Mouse (Mus musculus): ENCODE results near the gene Smtnl1. TPM values are rescaled to one million over a fixed set of nuclear protein-coding genes. Genes with fewer than 3 reads are reported as not detected.

Smtnl1 gene
- polyA plus RNA-seq, 1 experiment from 2014 or later: not detected

DNA sequence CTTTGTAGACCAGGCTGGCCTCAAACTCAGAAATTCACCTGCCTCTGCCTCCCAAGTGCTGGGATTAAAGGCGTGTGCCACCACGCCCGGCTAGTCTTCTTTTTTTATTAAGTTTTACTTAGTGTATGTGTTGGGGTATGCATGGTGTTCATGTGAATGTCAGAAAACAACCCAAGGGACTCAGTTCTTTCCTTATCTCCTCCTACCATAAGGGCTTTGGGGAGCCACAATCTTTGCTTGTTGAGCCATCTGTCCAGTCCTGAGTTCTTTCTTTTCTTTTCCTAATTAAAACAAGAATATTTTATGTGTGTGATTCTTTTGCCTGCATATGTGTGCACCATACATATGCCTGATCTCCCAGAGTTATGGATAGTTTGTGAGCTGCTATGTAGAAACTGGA is 29.3 kb downstream of the Smtnl1 start:
- WGBS: 88% methylated on average over 3 of the region's 3 CpGs
- H3K36me3 ChIP-seq (ENCODE audit: control insufficient read depth, insufficient read depth, low read length): no peaks in the 10 kb centered on the region
- H3K4me2 ChIP-seq (replicated peaks; ENCODE audit: low read depth, low read length): no peak overlapping the region
- no peaks in the 10 kb centered on the region; the same call in 1 of the 2 replicates for H3K9me3 ChIP-seq (ENCODE audit: control insufficient read depth, low read depth, low read length)
- no peaks in the 10 kb centered on the region for H3K27me3 ChIP-seq (ENCODE audit: control insufficient read depth, insufficient read depth, low read length)
- no peak for ATAC-seq (ENCODE audit: insufficient number of reproducible peaks, insufficient read depth, low FRiP score, low read depth)
- H3K4me1 ChIP-seq (ENCODE audit: control insufficient read depth, insufficient read depth, low read length): no peaks in the 10 kb centered on the region
- no peak overlapping the region for H3K4me3 ChIP-seq (ENCODE audit: low read depth, low read length)
- H3K27ac ChIP-seq (ENCODE audit: low read length): no peak overlapping the region
- no peak overlapping the region for H3K9ac ChIP-seq (replicated peaks; ENCODE audit: low read depth, low read length)

- no peak for ATAC-seq (ENCODE audit: insufficient number of reproducible peaks, insufficient read depth, low FRiP score, low read depth)
- WGBS: 69% methylated on average over 3 of the region's 3 CpGs
- no peaks in the 10 kb centered on the region; the same call in 1 of the 2 replicates for H3K9me3 ChIP-seq (ENCODE audit: control insufficient read depth, low read depth, low read length)
- H3K4me3 ChIP-seq (ENCODE audit: low read depth, low read length): no peak overlapping the region
- no peak overlapping the region for H3K9ac ChIP-seq (replicated peaks; ENCODE audit: low read depth, low read length)
- H3K27ac ChIP-seq (ENCODE audit: low read length): no peak overlapping the region
- H3K27me3 ChIP-seq (ENCODE audit: control insufficient read depth, insufficient read depth, low read length): no peaks in the 10 kb centered on the region
- H3K36me3 ChIP-seq (ENCODE audit: control insufficient read depth, insufficient read depth, low read length): no peaks in the 10 kb centered on the region
- H3K4me1 ChIP-seq (ENCODE audit: control insufficient read depth, insufficient read depth, low read length): no peaks in the 10 kb centered on the region
- no peak overlapping the region for H3K4me2 ChIP-seq (replicated peaks; ENCODE audit: low read depth, low read length)
These were observed 29.9 kb downstream of the Smtnl1 start for GRCm38 (mm10) chr2:84792516-84792915.

GRCm38 (mm10) chr2:84790418-84790817 is 32.0 kb downstream of the Smtnl1 start:
- Histone ChIP-seq H3K27ac (ENCODE audit: low read length) (no peak overlapping the region), H3K36me3 (ENCODE audit: control insufficient read depth, insufficient read depth, low read length) (no peaks in the 10 kb centered on the region), H3K9ac (replicated peaks; ENCODE audit: low read depth, low read length) (no peak overlapping the region), H3K27me3 (ENCODE audit: control insufficient read depth, insufficient read depth, low read length) (no peaks in the 10 kb centered on the region), H3K4me2 (replicated peaks; ENCODE audit: low read depth, low read length) (no peak overlapping the region), H3K4me3 (ENCODE audit: low read depth, low read length) (no peak overlapping the region), H3K9me3 (ENCODE audit: control insufficient read depth, low read depth, low read length) (no peaks in the 10 kb centered on the region; the same call in 1 of the 2 replicates), H3K4me1 (ENCODE audit: control insufficient read depth, insufficient read depth, low read length) (no peaks in the 10 kb centered on the region)
- no peak for ATAC-seq (ENCODE audit: insufficient number of reproducible peaks, insufficient read depth, low FRiP score, low read depth)
- 56% methylated on average over 9 of the region's 9 CpGs for WGBS

- WGBS: 70% methylated on average over 3 of the region's 3 CpGs
- no peak overlapping the region for H3K27ac ChIP-seq (ENCODE audit: low read length)
- ATAC-seq (ENCODE audit: insufficient number of reproducible peaks, insufficient read depth, low FRiP score, low read depth): no peak
- H3K4me2 ChIP-seq (replicated peaks; ENCODE audit: low read depth, low read length): no peak overlapping the region
- no peak overlapping the region for H3K4me3 ChIP-seq (ENCODE audit: low read depth, low read length)
- H3K4me1 ChIP-seq (ENCODE audit: control insufficient read depth, insufficient read depth, low read length): peaks cover 4% of the 10 kb centered on the region; the same call in 1 of the 2 replicates
- no peaks in the 10 kb centered on the region for H3K9me3 ChIP-seq (ENCODE audit: control insufficient read depth, low read depth, low read length)
- H3K36me3 ChIP-seq (ENCODE audit: control insufficient read depth, insufficient read depth, low read length): no peaks in the 10 kb centered on the region
- no peak overlapping the region for H3K9ac ChIP-seq (replicated peaks; ENCODE audit: low read depth, low read length)
- no peaks in the 10 kb centered on the region for H3K27me3 ChIP-seq (ENCODE audit: control insufficient read depth, insufficient read depth, low read length)
These were observed 34.1 kb downstream of the Smtnl1 start for GRCm38 (mm10) chr2:84788316-84788715.

DNA sequence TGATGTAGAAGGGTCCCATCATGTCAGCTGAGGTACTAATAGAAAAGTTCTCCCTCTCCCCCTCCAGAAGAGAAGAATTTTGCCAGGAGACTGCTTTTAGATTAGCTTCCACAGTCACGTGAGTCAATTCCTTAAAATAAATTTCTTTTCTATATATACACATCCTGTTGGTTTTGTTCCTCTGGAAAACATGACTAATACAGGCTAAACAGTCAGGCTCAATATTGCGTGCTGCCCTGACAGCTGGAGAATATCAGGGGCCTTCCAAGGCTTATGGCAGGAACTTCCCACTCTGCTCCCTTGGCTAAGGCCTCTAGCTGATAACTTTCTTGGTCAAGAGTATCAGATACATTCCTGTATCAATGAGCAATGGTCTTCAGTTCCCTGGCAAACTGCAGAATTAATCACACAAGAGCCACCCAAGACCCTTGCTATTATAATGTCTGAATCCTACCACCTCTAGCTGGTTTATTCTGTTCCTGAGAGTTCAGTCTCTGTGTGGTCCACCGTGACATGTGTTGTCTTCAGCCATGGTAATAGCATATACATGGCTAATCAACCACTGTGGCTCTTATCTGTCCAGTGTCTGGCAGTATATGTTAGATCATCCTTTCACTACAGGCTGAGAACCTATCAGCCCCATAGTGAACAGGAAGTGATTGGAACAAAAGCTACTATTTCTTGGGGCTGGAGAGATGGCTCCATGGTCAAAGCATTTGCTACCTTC is 38.4 kb downstream of the Smtnl1 start:
- H3K36me3 ChIP-seq (ENCODE audit: control insufficient read depth, insufficient read depth, low read length): no peaks in the 10 kb centered on the region
- H3K4me1 ChIP-seq (ENCODE audit: control insufficient read depth, insufficient read depth, low read length): peaks cover 4% of the 10 kb centered on the region; the same call in 1 of the 2 replicates
- no peaks in the 10 kb centered on the region for H3K9me3 ChIP-seq (ENCODE audit: control insufficient read depth, low read depth, low read length)
- no peak overlapping the region for H3K4me2 ChIP-seq (replicated peaks; ENCODE audit: low read depth, low read length)
- ATAC-seq (ENCODE audit: insufficient number of reproducible peaks, insufficient read depth, low FRiP score, low read depth): peak; percentile 71; the same call in 1 of the 2 replicates
- 36% methylated on average over 3 of the region's 3 CpGs for WGBS
- no peak overlapping the region for H3K9ac ChIP-seq (replicated peaks; ENCODE audit: low read depth, low read length)
- no peak overlapping the region for H3K4me3 ChIP-seq (ENCODE audit: low read depth, low read length)
- peak overlapping the region; percentile 53; the same call in 1 of the 2 replicates for H3K27ac ChIP-seq (ENCODE audit: low read length)
- no peaks in the 10 kb centered on the region for H3K27me3 ChIP-seq (ENCODE audit: control insufficient read depth, insufficient read depth, low read length)

- no peaks in the 10 kb centered on the region for H3K9me3 ChIP-seq (ENCODE audit: control insufficient read depth, low read depth, low read length)
- no peak overlapping the region for H3K9ac ChIP-seq (replicated peaks; ENCODE audit: low read depth, low read length)
- peaks cover 4% of the 10 kb centered on the region; the same call in 1 of the 2 replicates for H3K4me1 ChIP-seq (ENCODE audit: control insufficient read depth, insufficient read depth, low read length)
- H3K27ac ChIP-seq (ENCODE audit: low read length): no peak overlapping the region
- H3K36me3 ChIP-seq (ENCODE audit: control insufficient read depth, insufficient read depth, low read length): no peaks in the 10 kb centered on the region
- WGBS: 78% methylated on average over 1 of the region's 1 CpGs
- H3K4me2 ChIP-seq (replicated peaks; ENCODE audit: low read depth, low read length): no peak overlapping the region
- no peaks in the 10 kb centered on the region for H3K27me3 ChIP-seq (ENCODE audit: control insufficient read depth, insufficient read depth, low read length)
- no peak for ATAC-seq (ENCODE audit: insufficient number of reproducible peaks, insufficient read depth, low FRiP score, low read depth)
- no peak overlapping the region for H3K4me3 ChIP-seq (ENCODE audit: low read depth, low read length)
These were observed 39.1 kb downstream of the Smtnl1 start for GRCm38 (mm10) chr2:84783315-84783714.

DNA sequence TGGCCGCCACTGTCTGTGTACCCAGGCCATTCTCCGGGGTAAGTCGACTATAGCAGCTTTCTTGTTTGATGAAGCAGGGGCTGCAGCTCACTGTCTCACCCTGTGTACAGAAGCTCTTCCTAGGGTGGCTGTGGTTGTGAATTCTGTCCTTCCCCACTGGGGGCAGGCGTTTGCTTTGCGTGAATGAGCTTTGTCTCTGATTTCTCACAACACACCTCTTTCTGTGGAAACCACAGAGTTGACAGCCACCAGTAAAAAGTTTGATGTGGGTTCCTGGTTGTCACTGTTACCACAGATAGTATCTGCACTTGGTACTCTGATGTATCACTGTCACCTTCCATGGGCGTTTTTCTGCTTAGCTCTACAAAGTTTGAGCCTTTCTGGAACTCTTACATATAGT is 43.2 kb downstream of the Smtnl1 start:
- 56% methylated on average over 6 of the region's 6 CpGs for WGBS
- ATAC-seq (ENCODE audit: insufficient number of reproducible peaks, insufficient read depth, low FRiP score, low read depth): no peak
- Histone ChIP-seq H3K4me3 (ENCODE audit: low read depth, low read length) (no peak overlapping the region), H3K4me1 (ENCODE audit: control insufficient read depth, insufficient read depth, low read length) (peaks cover 9% of the 10 kb centered on the region), H3K4me2 (replicated peaks; ENCODE audit: low read depth, low read length) (no peak overlapping the region), H3K27ac (ENCODE audit: low read length) (no peak overlapping the region), H3K9ac (replicated peaks; ENCODE audit: low read depth, low read length) (no peak overlapping the region), H3K9me3 (ENCODE audit: control insufficient read depth, low read depth, low read length) (no peaks in the 10 kb centered on the region), H3K36me3 (ENCODE audit: control insufficient read depth, insufficient read depth, low read length) (no peaks in the 10 kb centered on the region), H3K27me3 (ENCODE audit: control insufficient read depth, insufficient read depth, low read length) (no peaks in the 10 kb centered on the region)

DNA sequence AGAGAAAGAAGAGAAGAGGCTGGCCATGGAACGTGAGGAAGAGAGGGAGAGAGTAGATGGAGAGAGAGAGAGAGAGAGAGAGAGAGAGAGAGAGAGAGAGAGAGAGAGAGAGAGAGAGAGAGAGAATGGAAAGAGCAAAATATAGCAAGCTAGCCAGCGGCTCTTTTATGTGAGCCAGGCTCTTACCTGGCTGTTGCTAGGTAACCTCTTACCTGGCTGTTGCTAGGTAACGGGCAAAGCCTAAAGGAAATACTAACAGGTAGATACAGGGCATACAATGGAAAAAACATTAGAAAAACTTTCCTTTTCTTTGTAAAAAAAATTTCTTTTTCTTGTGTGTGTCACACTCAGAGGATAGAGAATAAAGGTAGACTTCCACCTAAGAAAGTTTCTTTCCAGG is 44.7 kb downstream of the Smtnl1 start:
- no peak for ATAC-seq (ENCODE audit: insufficient number of reproducible peaks, insufficient read depth, low FRiP score, low read depth)
- H3K36me3 ChIP-seq (ENCODE audit: control insufficient read depth, insufficient read depth, low read length): no peaks in the 10 kb centered on the region
- 56% methylated on average over 3 of the region's 3 CpGs for WGBS
- no peaks in the 10 kb centered on the region for H3K27me3 ChIP-seq (ENCODE audit: control insufficient read depth, insufficient read depth, low read length)
- no peaks in the 10 kb centered on the region for H3K9me3 ChIP-seq (ENCODE audit: control insufficient read depth, low read depth, low read length)
- H3K27ac ChIP-seq (ENCODE audit: low read length): no peak overlapping the region
- no peak overlapping the region for H3K4me3 ChIP-seq (ENCODE audit: low read depth, low read length)
- H3K4me2 ChIP-seq (replicated peaks; ENCODE audit: low read depth, low read length): no peak overlapping the region
- peaks cover 10% of the 10 kb centered on the region for H3K4me1 ChIP-seq (ENCODE audit: control insufficient read depth, insufficient read depth, low read length)
- no peak overlapping the region for H3K9ac ChIP-seq (replicated peaks; ENCODE audit: low read depth, low read length)

DNA sequence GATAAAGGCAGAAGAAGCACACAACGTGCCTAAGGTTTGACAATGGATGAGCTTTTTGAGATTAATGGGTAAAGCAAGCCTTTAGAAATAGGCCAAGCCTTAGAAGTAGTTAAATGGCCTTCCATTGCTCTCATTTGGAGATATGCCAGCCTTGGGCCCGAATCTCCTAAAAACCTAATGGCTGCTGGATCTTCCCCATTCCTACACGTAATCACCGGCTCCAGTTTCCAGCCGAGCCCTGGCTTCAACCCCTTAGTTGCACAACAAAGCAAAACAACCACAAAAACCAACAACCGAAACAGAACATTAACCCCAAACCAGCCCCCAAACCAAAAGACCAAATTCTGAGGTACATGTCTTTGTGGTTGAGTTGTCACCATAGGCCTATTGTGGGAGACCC is 46.8 kb downstream of the Smtnl1 start:
- Histone ChIP-seq H3K36me3 (ENCODE audit: control insufficient read depth, insufficient read depth, low read length) (no peaks in the 10 kb centered on the region), H3K9ac (replicated peaks; ENCODE audit: low read depth, low read length) (no peak overlapping the region), H3K9me3 (ENCODE audit: control insufficient read depth, low read depth, low read length) (no peaks in the 10 kb centered on the region), H3K4me3 (ENCODE audit: low read depth, low read length) (no peak overlapping the region), H3K27me3 (ENCODE audit: control insufficient read depth, insufficient read depth, low read length) (no peaks in the 10 kb centered on the region), H3K4me2 (replicated peaks; ENCODE audit: low read depth, low read length) (no peak overlapping the region), H3K4me1 (ENCODE audit: control insufficient read depth, insufficient read depth, low read length) (peaks cover 10% of the 10 kb centered on the region), H3K27ac (ENCODE audit: low read length) (peak overlapping the region; percentile 57)
- ATAC-seq (ENCODE audit: insufficient number of reproducible peaks, insufficient read depth, low FRiP score, low read depth): no peak
- WGBS: 68% methylated on average over 6 of the region's 6 CpGs
